Mouse (Mus musculus) midbrain, embryonic 11.5 days (tissue): Measurements from ENCODE around the gene H2al1b. TPM values are rescaled to one million over a fixed set of nuclear protein-coding genes. Genes with fewer than 3 reads are reported as not detected.
"Not testable (repeated sequence)": the region's sequence is repeated elsewhere in the genome, so short reads cannot be mapped to it uniquely, and the experiment has no call there.

Experiments
- ATAC-seq: fragments of 200-750 bp; cut with Nextera tagmentation; 2 replicates; pipeline ENCODE4 v1.8.0; 2017; ENCODE audit warnings: moderate TSS enrichment, moderate library complexity; ENCODE audit not compliant: low FRiP score
- DNase-seq: peaks from one replicate; pipeline ENCODE4 v3.0.0; 2015; ENCODE audit warnings: low spot score; ENCODE audit errors: missing footprints
- H3K27ac ChIP-seq: fragments of 300-500 bp; sonication (generic); 2 replicates; pipeline ENCODE4 v1.5.1; 2014; ENCODE audit warnings: low read depth, low read length
- H3K27me3 ChIP-seq: fragments of 300-500 bp; sonication (generic); 2 replicates; pipeline ENCODE4 v1.6.1; 2014; ENCODE audit warnings: mild to moderate bottlenecking, low read length, moderate library complexity, mixed read lengths; ENCODE audit not compliant: control insufficient read depth, insufficient read depth
- H3K36me3 ChIP-seq: fragments of 300-500 bp; sonication (generic); 2 replicates; pipeline ENCODE4 v1.6.1; 2014; ENCODE audit warnings: mild to moderate bottlenecking, low read length, moderate library complexity, mixed read lengths; ENCODE audit not compliant: control insufficient read depth, insufficient read depth
- H3K4me1 ChIP-seq: fragments of 300-500 bp; sonication (generic); 2 replicates; pipeline ENCODE4 v1.6.1; 2014; ENCODE audit warnings: low read length; ENCODE audit not compliant: control insufficient read depth, insufficient read depth
- H3K4me2 ChIP-seq: fragments of 300-500 bp; sonication (generic); 2 replicates; pipeline ENCODE4 v1.6.1; 2014; ENCODE audit warnings: mild to moderate bottlenecking, moderate library complexity
- H3K4me3 ChIP-seq: fragments of 300-500 bp; sonication (generic); 2 replicates; pipeline ENCODE4 v1.5.1; 2014; ENCODE audit warnings: low read depth, low read length
- H3K9ac ChIP-seq: fragments of 300-500 bp; sonication (generic); 2 replicates; pipeline ENCODE4 v1.6.1; 2014; ENCODE audit warnings: low read length
- H3K9me3 ChIP-seq: fragments of 300-500 bp; sonication (generic); 2 replicates; pipeline ENCODE4 v1.6.1; 2016; ENCODE audit warnings: low read length; ENCODE audit not compliant: control insufficient read depth
- WGBS: fragments of 180-500 bp; shearing (Covaris S2); extraction: QIAGEN DNeasy Blood & Tissue Kit; methylation state at CpG from one replicate; pipeline ENCODE4 v1.1.7; 2014; 5-methylcytosine and 5-hydroxymethylcytosine counted together
- polyA plus RNA-seq: library from polyadenylated mRNA; unstranded; fragments of >200 nt; fragmentation: Nextera tagmentation; extraction: Ambion mirVana; gene quantifications from 2 replicates; pipeline ENCODE4 v1.2.1, GENCODE M21; 2014

H2al1b gene
- polyA plus RNA-seq, 1 experiment from 2014 or later, result not detected

DNA sequence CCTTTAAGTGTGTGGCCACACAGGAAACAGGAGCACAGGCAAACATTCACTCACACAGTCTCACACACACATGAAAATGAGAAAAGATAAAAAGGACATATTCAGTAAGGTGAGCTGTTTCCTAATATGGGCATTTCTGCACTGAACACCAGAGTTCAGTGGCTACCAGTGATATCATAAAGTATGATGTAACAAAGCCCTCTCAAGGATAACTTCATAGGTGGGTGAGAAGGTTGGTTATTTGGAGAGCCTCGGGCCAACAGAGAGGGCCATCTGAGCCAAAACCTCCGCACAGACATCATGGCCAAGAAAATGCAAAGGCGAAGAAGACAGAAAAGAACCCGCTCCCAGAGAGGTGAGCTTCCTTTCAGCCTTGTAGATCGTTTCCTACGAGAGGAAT, 19.0 kb downstream of the H2al1b start, which contains the start of gene H2al1h:
TSS of gene H2al1h (plus strand) at position 301 of the 400 bp plus-strand sequence.
- ATAC-seq, H3K4me1 ChIP-seq, H3K9me3 ChIP-seq, H3K4me3 ChIP-seq, H3K4me2 ChIP-seq, H3K27me3 ChIP-seq, H3K9ac ChIP-seq, H3K36me3 ChIP-seq, H3K27ac ChIP-seq, DNase-seq: not testable (repeated sequence)
- no CpG with 5 or more reads among the region's 6 CpGs for WGBS

DNA sequence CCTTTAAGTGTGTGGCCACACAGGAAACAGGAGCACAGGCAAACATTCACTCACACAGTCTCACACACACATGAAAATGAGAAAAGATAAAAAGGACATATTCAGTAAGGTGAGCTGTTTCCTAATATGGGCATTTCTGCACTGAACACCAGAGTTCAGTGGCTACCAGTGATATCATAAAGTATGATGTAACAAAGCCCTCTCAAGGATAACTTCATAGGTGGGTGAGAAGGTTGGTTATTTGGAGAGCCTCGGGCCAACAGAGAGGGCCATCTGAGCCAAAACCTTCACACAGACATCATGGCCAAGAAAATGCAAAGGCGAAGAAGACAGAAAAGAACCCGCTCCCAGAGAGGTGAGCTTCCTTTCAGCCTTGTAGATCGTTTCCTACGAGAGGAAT, 22.1 kb downstream of the H2al1b start, which contains the start of gene H2al1i:
TSS of gene H2al1i (plus strand) at position 301 of the 400 bp plus-strand sequence.
- H3K27ac ChIP-seq, ATAC-seq, H3K36me3 ChIP-seq, H3K9ac ChIP-seq, H3K27me3 ChIP-seq, H3K4me1 ChIP-seq, H3K4me3 ChIP-seq, DNase-seq, H3K4me2 ChIP-seq, H3K9me3 ChIP-seq: not testable (repeated sequence)
- 90% methylated on average over 2 of the region's 5 CpGs for WGBS

DNA sequence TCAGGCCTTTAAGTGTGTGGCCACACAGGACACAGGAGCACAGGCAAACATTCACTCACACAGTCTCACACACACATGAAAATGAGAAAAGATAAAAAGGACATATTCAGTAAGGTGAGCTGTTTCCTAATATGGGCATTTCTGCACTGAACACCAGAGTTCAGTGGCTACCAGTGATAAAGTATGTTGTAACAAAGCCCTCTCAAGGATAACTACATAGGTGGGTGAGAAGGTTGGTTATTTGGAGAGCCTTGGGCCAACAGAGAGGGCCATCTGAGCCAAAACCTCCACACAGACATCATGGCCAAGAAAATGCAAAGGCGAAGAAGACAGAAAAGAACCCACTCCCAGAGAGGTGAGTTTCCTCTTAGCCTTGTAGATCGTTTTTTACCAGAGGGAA, 25.3 kb downstream of the H2al1b start, which contains the start of gene H2al1j:
TSS of gene H2al1j (plus strand) at position 301 of the 400 bp plus-strand sequence.
- not testable (repeated sequence) for H3K27ac ChIP-seq, H3K4me2 ChIP-seq, H3K9me3 ChIP-seq, H3K4me3 ChIP-seq, H3K36me3 ChIP-seq, H3K27me3 ChIP-seq, DNase-seq, H3K4me1 ChIP-seq, H3K9ac ChIP-seq, ATAC-seq
- 84% methylated on average over 2 of the region's 2 CpGs for WGBS

DNA sequence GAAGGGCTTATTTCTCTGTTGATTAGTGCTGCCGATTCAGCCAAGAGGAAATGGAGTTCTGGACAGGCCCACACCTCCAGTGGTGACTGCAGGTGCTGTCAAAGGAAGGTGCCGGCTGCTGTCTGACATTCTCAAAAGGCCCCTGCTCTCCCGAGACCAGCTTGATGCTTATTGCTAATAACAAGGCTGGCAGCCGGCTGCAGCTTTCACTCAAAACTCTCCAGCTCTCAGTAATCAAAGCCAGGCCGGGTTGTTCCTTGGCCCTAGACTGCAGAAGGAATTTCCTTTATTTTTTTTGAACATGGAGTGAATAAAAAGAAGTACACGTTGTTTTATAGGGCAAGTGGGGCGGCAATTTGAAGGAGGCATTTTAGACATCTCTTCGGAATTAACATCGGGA, 43.5 kb downstream of the H2al1b start:
- no peak for DNase-seq
- Histone ChIP-seq H3K4me1 (no peaks in the 10 kb centered on the region), H3K4me2 (no peak overlapping the region), H3K9me3 (no peaks in the 10 kb centered on the region), H3K4me3 (no peak overlapping the region), H3K36me3 (no peaks in the 10 kb centered on the region), H3K27ac (no peak overlapping the region), H3K9ac (no peak overlapping the region), H3K27me3 (no peaks in the 10 kb centered on the region)
- ATAC-seq, result no peak
- 72% methylated on average over 9 of the region's 9 CpGs for WGBS

DNA sequence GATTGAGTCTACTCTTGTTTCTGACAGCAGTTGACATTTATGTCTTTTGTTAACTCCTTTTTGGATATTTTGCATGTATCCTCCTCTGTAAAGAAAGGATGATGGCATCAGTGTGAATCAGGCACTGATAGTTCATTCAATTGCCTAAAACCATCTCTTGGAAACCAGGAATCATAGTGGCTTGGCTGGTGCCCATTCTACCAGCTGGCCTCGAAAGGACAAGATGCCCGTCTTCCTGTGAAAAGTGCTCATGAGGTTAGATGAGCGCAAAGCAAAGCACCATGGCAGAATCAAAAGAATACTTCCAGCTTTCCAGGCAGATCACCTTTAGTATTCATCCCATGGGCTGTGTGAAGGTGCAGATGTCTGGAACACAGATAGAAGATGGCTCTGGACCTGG, 44.5 kb downstream of the H2al1b start:
- Histone ChIP-seq H3K9ac (no peak overlapping the region), H3K4me1 (no peaks in the 10 kb centered on the region), H3K36me3 (no peaks in the 10 kb centered on the region), H3K4me2 (no peak overlapping the region), H3K27me3 (no peaks in the 10 kb centered on the region), H3K9me3 (no peaks in the 10 kb centered on the region), H3K27ac (no peak overlapping the region), H3K4me3 (no peak overlapping the region)
- WGBS, result 96% methylated on average over 3 of the region's 3 CpGs
- ATAC-seq (no peak), DNase-seq (no peak)

Other genes starting within 250 kb of the H2al1b start
- not detected in 2 replicates for gene H2al1a, start 3.2 kb upstream of the H2al1b start, polyA plus RNA-seq
- not detected in 2 replicates for gene H2al1c, start 3.2 kb downstream of the H2al1b start, polyA plus RNA-seq
- gene H2al1d, start 6.4 kb downstream of the H2al1b start, polyA plus RNA-seq, result not detected in 2 replicates
- not detected in 2 replicates for gene H2al1e, start 9.5 kb downstream of the H2al1b start, polyA plus RNA-seq
- gene H2al1f, start 12.7 kb downstream of the H2al1b start, polyA plus RNA-seq, result not detected in 2 replicates
- gene H2al1g, start 15.8 kb downstream of the H2al1b start, polyA plus RNA-seq, result not detected in 2 replicates
- gene H2al1h, start 19.1 kb downstream of the H2al1b start, polyA plus RNA-seq, result not detected in 2 replicates
- gene H2al1i, start 22.2 kb downstream of the H2al1b start, polyA plus RNA-seq, result not detected in 2 replicates
- gene H2al1j, start 25.4 kb downstream of the H2al1b start, polyA plus RNA-seq, result not detected in 2 replicates